Mouse (Mus musculus) limb, embryonic 14.5 days (tissue): ENCODE results near the gene Nxn. TPM values are rescaled to one million over a fixed set of nuclear protein-coding genes. Genes with fewer than 3 reads are reported as not detected.

Source experiments
- ATAC-seq: fragments of 200-750 bp; cut with Nextera tagmentation; 2 replicates; pipeline ENCODE4 v1.8.0; 2017; ENCODE audit warnings: low read depth, moderate number of reproducible peaks, moderate TSS enrichment; ENCODE audit not compliant: low FRiP score
- DNase-seq: peaks from one replicate; pipeline ENCODE4 v3.0.0-alpha.2; 2015; ENCODE audit warnings: low spot score
- H3K27ac ChIP-seq: fragments of 300-500 bp; sonication (generic); replicated peaks from 2 replicates; pipeline ENCODE4 v1.5.1; 2014; ENCODE audit warnings: low read depth, mild to moderate bottlenecking, low read length, moderate library complexity, mixed read lengths
- H3K27me3 ChIP-seq: fragments of 300-500 bp; sonication (generic); 2 replicates; pipeline ENCODE4 v1.6.1; 2014; ENCODE audit warnings: low read length, mixed read lengths; ENCODE audit not compliant: control insufficient read depth, insufficient read depth
- H3K36me3 ChIP-seq: fragments of 300-500 bp; sonication (generic); 2 replicates; pipeline ENCODE4 v1.6.1; 2014; ENCODE audit warnings: mild to moderate bottlenecking, low read length, moderate library complexity, mixed read lengths; ENCODE audit not compliant: control insufficient read depth, insufficient read depth
- H3K4me1 ChIP-seq: fragments of 300-500 bp; sonication (generic); 2 replicates; pipeline ENCODE4 v1.6.1; 2014; ENCODE audit warnings: antibody characterized with exemption, low read length, mixed read lengths; ENCODE audit not compliant: control insufficient read depth, insufficient read depth
- H3K4me2 ChIP-seq: fragments of 300-500 bp; sonication (generic); replicated peaks from 2 replicates; pipeline ENCODE4 v1.6.1; 2014; ENCODE audit warnings: low read depth, mild to moderate bottlenecking, low read length, moderate library complexity; ENCODE audit not compliant: severe bottlenecking
- H3K4me3 ChIP-seq: fragments of 300-500 bp; sonication (generic); replicated peaks from 2 replicates; pipeline ENCODE4 v1.5.1; 2014; ENCODE audit warnings: low read length
- H3K9ac ChIP-seq: fragments of 300-500 bp; sonication (generic); 2 replicates; pipeline ENCODE4 v1.6.1; 2014; ENCODE audit warnings: mild to moderate bottlenecking, low read depth, low read length, moderate library complexity; ENCODE audit not compliant: severe bottlenecking
- H3K9me3 ChIP-seq: fragments of 300-500 bp; sonication (generic); 2 replicates; pipeline ENCODE4 v1.6.1; 2016; ENCODE audit warnings: low read length; ENCODE audit not compliant: control insufficient read depth
- POLR2A ChIP-seq: fragments of 200-500 bp; IDR thresholded peaks from 2 replicates; pipeline ENCODE4 v1.8.0; 2012; ENCODE audit warnings: inconsistent platforms, mild to moderate bottlenecking, moderate library complexity, borderline replicate concordance; ENCODE audit not compliant: insufficient read depth, insufficient read length; ENCODE audit errors: extremely low read depth
- WGBS: fragments of 180-500 bp; shearing (Covaris S2); extraction: QIAGEN DNeasy Blood & Tissue Kit; methylation state at CpG from one replicate; pipeline ENCODE4 v1.1.7; 2014; 5-methylcytosine and 5-hydroxymethylcytosine counted together
- polyA plus RNA-seq, 2 experiments: library from polyadenylated mRNA; depleted of rRNA in 1 of 2; stranded (reverse) in 1 of 2; unstranded in 1 of 2; fragments of >200 nt; fragmentation: Nextera tagmentation in 1 of 2; extraction: Ambion mirVana in 1 of 2; gene quantifications; 2 replicates each; pipeline versions ENCODE4 v1.2.1 to v1.2.3; 2012 to 2014

Gene Nxn
- polyA plus RNA-seq, 2 experiments = 69.9 to 78.1 TPM

GRCm38 (mm10) chr11:76339830-76340229 is 59.1 kb downstream of the Nxn start:
- no peak for DNase-seq
- Histone ChIP-seq H3K4me1 (peaks cover 42% of the 10 kb centered on the region), H3K4me2 (no peak overlapping the region), H3K4me3 (no peak overlapping the region), H3K36me3 (no peaks in the 10 kb centered on the region), H3K9me3 (no peaks in the 10 kb centered on the region), H3K9ac (no peak overlapping the region), H3K27me3 (no peaks in the 10 kb centered on the region), H3K27ac (no peak overlapping the region)
- 84% methylated on average over 5 of the region's 5 CpGs for WGBS
- ATAC-seq = no peak
- no peak for TF ChIP-seq POLR2A

- Histone ChIP-seq H3K4me1 (peaks cover 42% of the 10 kb centered on the region), H3K27ac (no peak overlapping the region), H3K9ac (no peak overlapping the region), H3K4me3 (no peak overlapping the region), H3K9me3 (no peaks in the 10 kb centered on the region), H3K27me3 (no peaks in the 10 kb centered on the region), H3K36me3 (no peaks in the 10 kb centered on the region), H3K4me2 (no peak overlapping the region)
- ATAC-seq (no peak), DNase-seq (no peak)
- WGBS = 69% methylated on average over 11 of the region's 11 CpGs
- no peak for TF ChIP-seq POLR2A
Observed at GRCm38 (mm10) chr11:76339141-76339540, 59.8 kb downstream of the Nxn start.

DNA sequence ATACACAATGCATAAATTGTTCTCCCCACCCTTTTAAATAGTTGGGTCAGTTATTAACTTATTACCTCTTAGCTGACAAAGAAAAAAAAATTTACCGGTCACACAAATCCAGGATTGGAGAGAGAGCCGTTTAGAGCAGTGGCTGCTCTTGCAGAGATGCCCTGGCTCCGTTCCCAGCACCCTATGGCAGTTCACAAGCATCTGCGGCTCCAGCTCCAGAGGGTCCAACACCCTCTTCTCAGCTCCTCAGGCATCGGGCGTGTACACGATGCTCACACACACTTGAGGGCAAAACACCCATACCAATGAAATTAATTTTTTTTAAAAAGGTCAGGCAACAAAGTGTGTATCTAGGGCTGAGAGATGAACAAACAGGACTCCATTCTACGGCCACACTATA is 60.3 kb downstream of the Nxn start:
- H3K27me3 ChIP-seq = no peaks in the 10 kb centered on the region
- no peak overlapping the region for H3K27ac ChIP-seq
- ATAC-seq (no peak), DNase-seq (no peak)
- no peak overlapping the region for H3K9ac ChIP-seq
- WGBS = 77% methylated on average over 8 of the region's 8 CpGs
- H3K9me3 ChIP-seq = no peaks in the 10 kb centered on the region
- TF ChIP-seq POLR2A = no peak
- H3K4me1 ChIP-seq = peaks cover 40% of the 10 kb centered on the region
- no peaks in the 10 kb centered on the region for H3K36me3 ChIP-seq
- H3K4me2 ChIP-seq = no peak overlapping the region
- H3K4me3 ChIP-seq = no peak overlapping the region

DNA sequence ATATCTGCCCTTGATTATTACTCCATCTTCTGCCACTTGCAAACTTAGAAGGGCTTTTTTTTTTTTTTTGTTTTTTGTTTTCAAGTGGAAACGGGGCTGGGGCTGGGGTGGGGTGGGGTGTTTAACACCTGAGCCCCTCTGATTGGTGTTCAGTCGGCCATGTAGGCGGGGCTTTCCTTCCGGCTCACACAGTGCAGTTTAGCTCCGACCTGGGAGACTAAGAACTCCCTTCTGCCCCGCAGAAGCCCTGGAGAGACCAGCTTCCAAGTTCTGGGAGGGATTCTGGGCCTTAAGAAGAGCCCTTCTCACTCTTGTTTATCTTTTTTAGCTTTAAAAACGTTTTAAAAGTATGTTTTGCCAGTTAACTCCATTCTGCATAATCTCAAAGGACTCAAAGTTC is 61.2 kb downstream of the Nxn start:
- H3K4me3 ChIP-seq = no peak overlapping the region
- H3K9me3 ChIP-seq = no peaks in the 10 kb centered on the region
- no peak overlapping the region for H3K4me2 ChIP-seq
- 8% methylated on average over 7 of the region's 7 CpGs for WGBS
- no peaks in the 10 kb centered on the region for H3K36me3 ChIP-seq
- DNase-seq (peak; percentile 26), ATAC-seq (peak; percentile 31; the same call in 1 of the 2 replicates)
- TF ChIP-seq POLR2A = no peak
- peaks cover 34% of the 10 kb centered on the region for H3K4me1 ChIP-seq
- 0 out of 2 replicates have a peak overlapping the region, but pooled peaks have one; percentile 16 for H3K27ac ChIP-seq
- no peaks in the 10 kb centered on the region for H3K27me3 ChIP-seq
- H3K9ac ChIP-seq = no peak overlapping the region

- H3K4me3 ChIP-seq = no peak overlapping the region
- no peak overlapping the region for H3K27ac ChIP-seq
- no peak for TF ChIP-seq POLR2A
- no peak overlapping the region for H3K4me2 ChIP-seq
- ATAC-seq (no peak), DNase-seq (peak; percentile 44)
- peaks cover 33% of the 10 kb centered on the region for H3K4me1 ChIP-seq
- H3K36me3 ChIP-seq = no peaks in the 10 kb centered on the region
- 58% methylated on average over 9 of the region's 9 CpGs for WGBS
- no peak overlapping the region for H3K9ac ChIP-seq
- H3K27me3 ChIP-seq = no peaks in the 10 kb centered on the region
- no peaks in the 10 kb centered on the region for H3K9me3 ChIP-seq
Observed at GRCm38 (mm10) chr11:76337236-76337635, 61.7 kb downstream of the Nxn start.

DNA sequence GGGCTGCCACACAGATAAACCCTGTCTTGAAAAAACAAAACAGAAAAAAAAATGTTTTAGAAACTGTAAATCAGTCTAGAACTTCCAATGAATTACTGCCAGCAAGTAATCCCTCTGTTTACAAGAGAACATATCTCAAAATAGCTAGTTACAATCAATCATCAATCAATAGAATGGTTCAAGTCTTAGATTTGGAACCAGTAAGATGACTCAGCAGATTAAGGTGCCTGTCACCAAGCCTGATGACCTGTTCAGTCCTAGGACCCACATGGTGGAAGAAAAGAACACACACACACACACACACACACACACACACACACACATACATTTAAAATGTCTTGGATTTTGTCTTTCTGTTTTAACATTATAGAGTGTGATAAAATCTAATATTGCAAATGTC is 62.7 kb downstream of the Nxn start:
- Histone ChIP-seq H3K9ac (no peak overlapping the region), H3K27ac (no peak overlapping the region), H3K4me2 (no peak overlapping the region), H3K27me3 (no peaks in the 10 kb centered on the region), H3K4me1 (peaks cover 30% of the 10 kb centered on the region), H3K36me3 (no peaks in the 10 kb centered on the region), H3K9me3 (no peaks in the 10 kb centered on the region), H3K4me3 (no peak overlapping the region)
- no peak for TF ChIP-seq POLR2A
- DNase-seq (no peak), ATAC-seq (no peak)
